Mouse (Mus musculus) stomach, postnatal 0 days (tissue): Measurements from ENCODE around the gene Hist1h1c. TPM values are rescaled to one million over a fixed set of nuclear protein-coding genes. Genes with fewer than 3 reads are reported as not detected.
"Not testable (repeated sequence)": the region's sequence is repeated elsewhere in the genome, so short reads cannot be mapped to it uniquely, and the experiment has no call there.

Source experiments
- ATAC-seq: fragments of 200-750 bp; cut with Nextera tagmentation; 2 replicates; pipeline ENCODE4 v1.8.0; 2017; ENCODE audit not compliant: low FRiP score, low TSS enrichment
- DNase-seq: peaks from one replicate; pipeline ENCODE4 v3.0.0-alpha.2; 2016; ENCODE audit warnings: low spot score
- H3K27ac ChIP-seq: fragments of 300-500 bp; sonication (generic); replicated peaks from 2 replicates; pipeline ENCODE4 v1.5.1; 2014; ENCODE audit warnings: mild to moderate bottlenecking, control low read depth
- H3K27me3 ChIP-seq: fragments of 300-500 bp; sonication (generic); 2 replicates; pipeline ENCODE4 v1.6.1; 2014; ENCODE audit warnings: low read length; ENCODE audit not compliant: control insufficient read depth, insufficient read depth
- H3K36me3 ChIP-seq: fragments of 300-500 bp; sonication (generic); 2 replicates; pipeline ENCODE4 v1.6.1; 2014; ENCODE audit warnings: low read length, mixed read lengths; ENCODE audit not compliant: control insufficient read depth, insufficient read depth
- H3K4me1 ChIP-seq: fragments of 300-500 bp; sonication (generic); replicated peaks from 2 replicates; pipeline ENCODE4 v1.6.1; 2014; ENCODE audit warnings: antibody characterized with exemption; ENCODE audit not compliant: control insufficient read depth, insufficient read depth
- H3K4me2 ChIP-seq: fragments of 300-500 bp; sonication (generic); replicated peaks from 2 replicates; pipeline ENCODE4 v1.6.1; 2014; ENCODE audit warnings: low read depth, mild to moderate bottlenecking, control low read depth, moderate library complexity
- H3K4me3 ChIP-seq: fragments of 300-500 bp; sonication (generic); 2 replicates; pipeline ENCODE4 v1.5.1; 2014; ENCODE audit warnings: low read depth, low read length, control low read depth
- H3K9ac ChIP-seq: fragments of 300-500 bp; sonication (generic); 2 replicates; pipeline ENCODE4 v1.6.1; 2014; ENCODE audit warnings: mild to moderate bottlenecking, low read length, control low read depth, mixed read lengths
- H3K9me3 ChIP-seq: fragments of 300-500 bp; sonication (generic); 2 replicates; pipeline ENCODE4 v1.6.1; 2016; ENCODE audit warnings: low read length; ENCODE audit not compliant: control insufficient read depth
- CTCF ChIP-seq: IDR thresholded peaks from 2 replicates; pipeline ENCODE4 v1.5.1; 2016; ENCODE audit warnings: antibody characterized with exemption, low read depth, mild to moderate bottlenecking, moderate library complexity
- EP300 ChIP-seq: optimal IDR thresholded peaks from 2 replicates; pipeline ENCODE3; 2016; ENCODE audit warnings: antibody characterized with exemption
- WGBS: fragments of 180-500 bp; shearing (Covaris S2); extraction: QIAGEN DNeasy Blood & Tissue Kit; methylation state at CpG from one replicate; pipeline ENCODE4 v1.1.7; 2014; 5-methylcytosine and 5-hydroxymethylcytosine counted together
- polyA plus RNA-seq: library from polyadenylated mRNA; unstranded; fragments of >200 nt; fragmentation: Nextera tagmentation; extraction: Ambion mirVana; gene quantifications from 2 replicates; pipeline ENCODE4 v1.2.1, GENCODE M21; 2015

The Hist1h1c gene
- polyA plus RNA-seq, 1 experiment from 2014 or later: 104 TPM

- H3K27ac ChIP-seq: no peak overlapping the region
- WGBS: 72% methylated on average over 4 of the region's 4 CpGs
- no peak overlapping the region; the same call in 1 of the 2 replicates for H3K4me3 ChIP-seq
Observed at GRCm38 (mm10) chr13:23708654-23709053, 30.0 kb upstream of the Hist1h1c start.

GRCm38 (mm10) chr13:23709714-23710373, 28.8 kb upstream of the Hist1h1c start:
- H3K36me3 ChIP-seq: no peaks in the 10 kb centered on the region
- peak overlapping the region; percentile 58 for H3K27ac ChIP-seq
- no peak for TF ChIP-seq CTCF
- TF ChIP-seq EP300: no peak
- WGBS: 26% methylated on average over 15 of the region's 15 CpGs
- ATAC-seq (no peak; the same call in 1 of the 2 replicates), DNase-seq (no peak)
- H3K4me3 ChIP-seq: peak overlapping the region; percentile 52
- peak overlapping the region; percentile 79 for H3K4me2 ChIP-seq
- no peaks in the 10 kb centered on the region for H3K27me3 ChIP-seq
- peak overlapping the region; percentile 78 for H3K9ac ChIP-seq
- H3K4me1 ChIP-seq: no peaks in the 10 kb centered on the region
- H3K9me3 ChIP-seq: no peaks in the 10 kb centered on the region

More at GRCm38 (mm10) chr13:23708654-23709053, 30.0 kb upstream of the Hist1h1c start:
- no peak overlapping the region for H3K4me2 ChIP-seq
- no peaks in the 10 kb centered on the region for H3K4me1 ChIP-seq
- H3K36me3 ChIP-seq: no peaks in the 10 kb centered on the region
- ATAC-seq (no peak), DNase-seq (no peak)
- no peaks in the 10 kb centered on the region for H3K27me3 ChIP-seq
- TF ChIP-seq EP300: no peak
- no peak for TF ChIP-seq CTCF
- H3K9me3 ChIP-seq: no peaks in the 10 kb centered on the region
- no peak overlapping the region for H3K9ac ChIP-seq

- WGBS: 3% methylated on average over 17 of the region's 17 CpGs
- Histone ChIP-seq H3K36me3 (no peaks in the 10 kb centered on the region), H3K4me2 (peak within 1 kb of the TSS; percentile 79), H3K27me3 (no peaks in the 10 kb centered on the region), H3K9ac (peak within 1 kb of the TSS; percentile 78), H3K9me3 (no peaks in the 10 kb centered on the region), H3K4me3 (peak within 1 kb of the TSS; percentile 52), H3K4me1 (no peaks in the 10 kb centered on the region), H3K27ac (peak within 1 kb of the TSS; percentile 58)
- DNase-seq (peak; percentile 75), ATAC-seq (peak; percentile 75)
- no peak for TF ChIP-seq CTCF
- no peak for TF ChIP-seq EP300
Observed at GRCm38 (mm10) chr13:23710374-23711089, 28.1 kb upstream of the Hist1h1c start, which contains the start of gene Hfe. Hfe (minus strand) TSS chr13:23710854.

GRCm38 (mm10) chr13:23716261-23717042, 22.2 kb upstream of the Hist1h1c start:
- H3K9ac ChIP-seq: no peak overlapping the region
- H3K4me3 ChIP-seq: no peak overlapping the region
- no peak for ATAC-seq
- no peak overlapping the region for H3K27ac ChIP-seq
- 85% methylated on average over 5 of the region's 5 CpGs for WGBS
- DNase-seq: no peak
- H3K4me1 ChIP-seq: no peaks in the 10 kb centered on the region
- no peaks in the 10 kb centered on the region for H3K36me3 ChIP-seq
- no peaks in the 10 kb centered on the region for H3K27me3 ChIP-seq
- H3K9me3 ChIP-seq: no peaks in the 10 kb centered on the region
- TF ChIP-seq EP300 (no peak), CTCF (no peak)
- H3K4me2 ChIP-seq: no peak overlapping the region

GRCm38 (mm10) chr13:23717176-23717575, 21.4 kb upstream of the Hist1h1c start:
- Histone ChIP-seq H3K27ac (no peak overlapping the region; the same call in 1 of the 2 replicates), H3K4me2 (no peak overlapping the region), H3K27me3 (no peaks in the 10 kb centered on the region), H3K4me1 (no peaks in the 10 kb centered on the region), H3K9ac (no peak overlapping the region), H3K9me3 (no peaks in the 10 kb centered on the region), H3K36me3 (no peaks in the 10 kb centered on the region), H3K4me3 (no peak overlapping the region)
- ATAC-seq (no peak), DNase-seq (no peak)
- 45% methylated on average over 11 of the region's 11 CpGs for WGBS
- TF ChIP-seq CTCF (no peak), EP300 (no peak)

GRCm38 (mm10) chr13:23717593-23718245, 20.9 kb upstream of the Hist1h1c start:
- not testable (repeated sequence) for ATAC-seq, H3K9me3 ChIP-seq, H3K4me1 ChIP-seq, H3K27me3 ChIP-seq, H3K36me3 ChIP-seq, H3K9ac ChIP-seq, H3K4me2 ChIP-seq, H3K27ac ChIP-seq, DNase-seq, H3K4me3 ChIP-seq
- 8% methylated on average over 2 of the region's 2 CpGs for WGBS
